Mouse (Mus musculus) thymus, adult 2 months (tissue): ENCODE results near the gene Rab3c. TPM values are rescaled to one million over a fixed set of nuclear protein-coding genes. Genes with fewer than 3 reads are reported as not detected.
A peak's percentile ranks its signal among the peaks of the same experiment; 100 is the strongest.

Experiments
- DNase-seq: peaks from one replicate; pipeline ENCODE4 v3.0.0; 2021
- H3K27ac ChIP-seq: fragments of 200-500 bp; 2 replicates; pipeline ENCODE4 v1.5.1; 2012; ENCODE audit warnings: low read length, control low read depth; ENCODE audit not compliant: control insufficient read depth, insufficient read depth
- H3K27me3 ChIP-seq: fragments of 200-500 bp; 2 replicates; pipeline ENCODE4 v1.6.1; 2012; ENCODE audit warnings: mild to moderate bottlenecking, low read length, moderate library complexity, mixed read lengths; ENCODE audit not compliant: control insufficient read depth, insufficient read depth
- H3K36me3 ChIP-seq: fragments of 200-500 bp; 2 replicates; pipeline ENCODE4 v1.6.1; 2012; ENCODE audit warnings: mild to moderate bottlenecking, low read length, moderate library complexity; ENCODE audit not compliant: control insufficient read depth, insufficient read depth
- H3K4me1 ChIP-seq: fragments of 200-500 bp; replicated peaks from 2 replicates; pipeline ENCODE4 v1.6.1; 2012; ENCODE audit warnings: low read length; ENCODE audit not compliant: control insufficient read depth, insufficient read depth
- H3K4me3 ChIP-seq: fragments of 200-500 bp; 2 replicates; pipeline ENCODE4 v1.5.1; 2012; ENCODE audit warnings: mild to moderate bottlenecking, low read length, control low read depth, moderate library complexity; ENCODE audit not compliant: control insufficient read depth, insufficient read depth
- CTCF ChIP-seq: fragments of 200-500 bp; IDR thresholded peaks from 2 replicates; pipeline ENCODE4 v1.5.1; 2012; ENCODE audit warnings: mild to moderate bottlenecking, control low read depth, low read length, moderate library complexity, borderline replicate concordance; ENCODE audit not compliant: control insufficient read depth, poor library complexity, insufficient read depth; ENCODE audit errors: extremely low read depth
- POLR2A ChIP-seq: fragments of 200-500 bp; IDR thresholded peaks from 2 replicates; pipeline ENCODE4 v1.6.1; 2012; ENCODE audit warnings: mild to moderate bottlenecking, low read length, control low read depth, moderate library complexity; ENCODE audit not compliant: control insufficient read depth, poor library complexity, insufficient read depth; ENCODE audit errors: extremely low read depth
- WGBS: fragments of 180-500 bp; shearing (Covaris S2); methylation state at CpG from one replicate; pipeline ENCODE4 v1.1.7; 2018; 5-methylcytosine and 5-hydroxymethylcytosine counted together
- polyA plus RNA-seq: library from polyadenylated mRNA; depleted of rRNA; stranded (reverse); fragments of >200 nt; gene quantifications from 2 replicates; pipeline ENCODE4 v1.2.3, GENCODE M21; 2012

The Rab3c gene
- polyA plus RNA-seq, 1 experiment: not detected

- WGBS: 92% methylated on average over 8 of the region's 8 CpGs
These were observed 196.8 kb downstream of the Rab3c start for GRCm38 (mm10) chr13:110083961-110084360.

GRCm38 (mm10) chr13:110081174-110081573 lies 199.6 kb downstream of the Rab3c start:
- Histone ChIP-seq H3K27me3 (no peaks in the 10 kb centered on the region), H3K36me3 (no peaks in the 10 kb centered on the region), H3K27ac (no peak overlapping the region), H3K4me1 (no peaks in the 10 kb centered on the region), H3K4me3 (no peak overlapping the region)
- DNase-seq: no peak
- TF ChIP-seq CTCF (no peak), POLR2A (no peak)

More at GRCm38 (mm10) chr13:110083961-110084360, 196.8 kb downstream of the Rab3c start:
- TF ChIP-seq CTCF: no peak
- no peak for TF ChIP-seq POLR2A
- no peaks in the 10 kb centered on the region for H3K36me3 ChIP-seq
- H3K4me3 ChIP-seq: no peak overlapping the region
- H3K4me1 ChIP-seq: no peaks in the 10 kb centered on the region
- no peak overlapping the region for H3K27ac ChIP-seq
- DNase-seq: no peak
- no peaks in the 10 kb centered on the region for H3K27me3 ChIP-seq

GRCm38 (mm10) chr13:110075587-110075986 lies 205.2 kb downstream of the Rab3c start:
- no peak overlapping the region for H3K27ac ChIP-seq
- TF ChIP-seq POLR2A: no peak
- no peak for TF ChIP-seq CTCF
- H3K4me3 ChIP-seq: no peak overlapping the region
- no peaks in the 10 kb centered on the region for H3K4me1 ChIP-seq
- no peaks in the 10 kb centered on the region for H3K36me3 ChIP-seq
- DNase-seq: no peak
- H3K27me3 ChIP-seq: no peaks in the 10 kb centered on the region
- 95% methylated on average over 9 of the region's 9 CpGs for WGBS

- TF ChIP-seq POLR2A (no peak), CTCF (no peak)
- H3K36me3 ChIP-seq: no peaks in the 10 kb centered on the region
- 90% methylated on average over 2 of the region's 2 CpGs for WGBS
- no peak for DNase-seq
- no peak overlapping the region for H3K27ac ChIP-seq
- H3K27me3 ChIP-seq: no peaks in the 10 kb centered on the region
- no peak overlapping the region for H3K4me3 ChIP-seq
- no peaks in the 10 kb centered on the region for H3K4me1 ChIP-seq
These were observed 206.6 kb downstream of the Rab3c start for GRCm38 (mm10) chr13:110074180-110074579.

GRCm38 (mm10) chr13:110067149-110067548 lies 213.6 kb downstream of the Rab3c start:
- WGBS: 88% methylated on average over 3 of the region's 3 CpGs

GRCm38 (mm10) chr13:110066674-110067073 lies 214.1 kb downstream of the Rab3c start:
- no peaks in the 10 kb centered on the region for H3K4me1 ChIP-seq
- no peak overlapping the region for H3K4me3 ChIP-seq
- H3K27me3 ChIP-seq: no peaks in the 10 kb centered on the region
- TF ChIP-seq POLR2A (no peak), CTCF (no peak)
- DNase-seq: no peak
- WGBS: 97% methylated on average over 2 of the region's 2 CpGs
- no peak overlapping the region for H3K27ac ChIP-seq
- H3K36me3 ChIP-seq: no peaks in the 10 kb centered on the region

More at GRCm38 (mm10) chr13:110067149-110067548, 213.6 kb downstream of the Rab3c start:
- Histone ChIP-seq H3K27ac (no peak overlapping the region), H3K27me3 (no peaks in the 10 kb centered on the region), H3K4me3 (no peak overlapping the region), H3K36me3 (no peaks in the 10 kb centered on the region), H3K4me1 (no peaks in the 10 kb centered on the region)
- DNase-seq: no peak
- TF ChIP-seq POLR2A (no peak), CTCF (no peak)

GRCm38 (mm10) chr13:110062835-110063411 lies 217.9 kb downstream of the Rab3c start:
- Histone ChIP-seq H3K27me3 (no peaks in the 10 kb centered on the region), H3K4me3 (no peak overlapping the region), H3K27ac (no peak overlapping the region), H3K4me1 (no peaks in the 10 kb centered on the region), H3K36me3 (no peaks in the 10 kb centered on the region)
- DNase-seq: peak; percentile 26
- WGBS: 32% methylated on average over 9 of the region's 9 CpGs
- TF ChIP-seq POLR2A (no peak), CTCF (no peak)
